Mouse (Mus musculus): ENCODE measurements at regions not wholly inside any gene's neighbourhood (a gene's known extent, or its start where the extent isn't known, plus 50 kb on each side); places are given as distances from the start of the nearest gene placed in this dataset.

DNA sequence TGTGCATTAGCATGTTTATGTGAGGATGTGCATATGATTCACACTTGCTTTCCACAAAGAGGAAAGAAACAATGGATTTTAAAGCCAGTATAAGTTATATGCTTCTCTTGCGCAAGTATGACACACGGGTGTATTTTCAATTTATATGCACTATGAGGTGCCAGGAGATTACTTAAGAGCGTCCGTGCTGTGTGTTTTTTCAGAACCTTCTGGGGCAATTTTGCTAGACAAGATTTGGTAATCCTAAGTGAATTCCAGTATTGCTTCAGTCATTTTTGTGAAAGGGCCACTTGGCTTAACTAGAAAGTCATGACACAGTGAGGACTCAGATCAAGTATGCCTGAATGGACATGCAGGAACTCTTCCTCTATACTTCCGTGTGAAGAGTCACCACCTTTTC, 511.5 kb downstream of the Fgf9 start:
- ATAC-seq: no peak

DNA sequence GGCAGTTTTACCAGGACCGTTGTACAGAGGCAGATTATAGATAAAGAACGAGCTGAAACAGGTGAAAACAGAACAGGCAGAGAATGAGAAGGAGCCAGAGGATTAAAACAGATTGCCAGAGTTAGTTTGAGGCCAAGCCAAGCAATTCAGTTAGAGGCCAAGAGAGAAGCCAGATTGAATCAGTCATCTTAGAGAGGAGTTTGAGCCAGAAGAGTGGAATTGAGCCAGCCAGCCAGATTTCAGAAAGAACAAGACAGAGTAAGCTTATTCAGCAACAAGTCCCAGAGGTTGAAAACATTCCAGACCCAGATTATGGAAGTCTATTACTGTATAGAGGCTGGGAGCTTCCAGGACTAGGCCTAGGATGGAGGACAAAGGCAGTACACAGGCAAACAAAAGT, 499.7 kb downstream of the Fgf9 start:
- ATAC-seq: no peak

DNA sequence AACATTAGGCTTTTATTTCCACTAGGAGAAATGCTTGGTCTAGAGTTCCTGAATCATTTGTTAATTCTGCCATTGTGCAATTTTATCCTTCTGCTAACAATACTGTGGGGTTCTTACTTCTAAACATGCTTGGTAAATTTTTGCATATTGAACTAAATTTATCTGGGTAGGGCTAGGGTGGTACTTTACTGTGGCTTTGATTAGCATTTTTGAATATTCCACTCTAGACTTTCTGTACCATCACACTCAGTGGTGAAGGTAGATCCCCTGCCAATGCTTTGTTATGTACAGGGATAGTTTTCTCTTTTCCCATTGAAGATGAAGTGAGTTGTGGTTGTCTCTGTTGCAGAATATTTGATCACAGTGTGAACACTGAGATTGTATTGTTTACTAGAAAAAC, 497.1 kb downstream of the Fgf9 start:
- ATAC-seq: no peak

DNA sequence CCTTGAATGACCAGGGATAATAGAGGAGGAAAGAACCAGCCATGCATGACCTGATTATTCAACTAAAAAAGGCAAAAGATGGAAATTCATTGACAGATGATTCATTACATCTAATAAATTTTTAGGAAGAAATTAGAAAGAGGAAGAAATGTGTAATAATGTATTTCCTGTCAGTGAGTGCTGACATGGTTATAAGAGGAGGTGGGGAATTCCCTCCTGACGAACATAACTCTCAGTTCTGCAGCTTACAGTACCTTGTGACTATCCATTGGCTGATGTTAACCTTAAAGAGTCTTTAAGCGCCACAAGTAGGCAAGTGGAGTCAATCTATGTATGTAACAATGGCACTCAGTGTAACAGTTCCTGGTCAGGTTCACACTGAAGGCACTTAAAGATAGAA, 492.7 kb downstream of the Fgf9 start:
- peak; percentile 74 for ATAC-seq

DNA sequence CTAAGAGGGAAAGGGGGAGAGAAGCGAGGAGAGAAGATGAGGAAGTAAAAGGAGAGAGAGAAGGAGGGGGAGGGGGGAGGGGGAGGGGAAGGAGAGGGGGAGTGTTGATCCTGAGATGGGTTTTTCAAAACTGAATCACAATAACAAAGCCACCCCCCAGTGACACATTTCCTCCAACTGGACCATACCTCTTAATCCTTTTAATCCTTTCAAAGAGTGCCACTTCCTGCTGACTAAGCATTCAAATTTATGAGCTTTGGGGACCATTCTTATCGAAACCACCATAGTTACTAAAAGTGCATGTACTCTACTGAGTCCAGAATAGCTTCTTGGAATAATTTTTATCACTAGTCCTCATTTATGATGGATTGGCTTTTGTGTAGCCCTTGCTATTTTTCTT, 480.4 kb downstream of the Fgf9 start:
- ATAC-seq: no peak

DNA sequence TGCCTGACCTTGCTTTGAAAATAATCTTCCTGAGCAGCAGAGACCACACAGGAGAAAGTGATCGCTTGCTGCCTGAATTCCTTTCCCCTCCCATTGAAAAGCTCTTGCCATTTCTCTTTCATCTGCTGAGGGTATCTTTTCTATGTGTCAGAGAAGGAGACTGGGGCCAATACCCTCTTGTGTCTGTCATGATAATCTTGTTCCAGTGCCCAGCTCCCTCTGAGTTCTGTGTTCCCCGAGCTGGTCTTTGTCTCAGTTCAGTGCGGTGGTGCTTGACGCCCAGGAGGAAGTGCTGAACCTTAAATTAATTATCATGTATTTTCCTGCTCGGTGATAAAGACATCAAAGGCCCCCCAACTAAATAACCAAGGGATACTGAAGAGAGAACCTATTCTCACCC, 475.4 kb downstream of the Fgf9 start:
- no peak for ATAC-seq

DNA sequence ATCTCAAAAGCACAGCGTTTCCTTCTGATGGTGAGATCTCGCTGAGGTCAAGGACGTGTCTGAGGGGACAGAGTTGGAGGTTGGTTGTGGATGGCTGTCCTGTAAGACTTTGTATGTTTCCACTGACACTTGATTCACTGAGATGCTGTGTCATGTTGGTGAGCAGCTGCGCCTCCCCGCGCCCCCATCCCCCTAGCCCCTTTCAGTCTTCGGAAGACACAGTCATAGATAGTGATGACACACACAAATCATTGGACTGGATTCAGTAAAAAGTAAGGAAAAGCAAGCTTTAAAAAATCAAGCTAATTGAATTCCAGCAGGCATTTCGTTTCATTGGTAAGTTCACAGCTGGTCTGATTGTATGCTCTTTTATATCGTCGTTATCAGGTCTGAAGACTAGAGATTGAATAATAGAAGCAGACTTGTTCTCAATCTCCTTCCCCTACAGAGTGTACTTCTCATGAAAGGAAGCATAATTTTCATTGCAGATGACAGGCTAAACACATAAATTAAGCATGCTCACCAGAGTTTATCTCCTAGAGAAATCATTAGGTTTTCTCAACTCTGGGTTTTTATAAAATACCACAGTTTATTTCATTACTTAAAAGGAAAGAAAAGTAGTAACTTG, 472.9 kb downstream of the Fgf9 start:
- ATAC-seq: no peak

DNA sequence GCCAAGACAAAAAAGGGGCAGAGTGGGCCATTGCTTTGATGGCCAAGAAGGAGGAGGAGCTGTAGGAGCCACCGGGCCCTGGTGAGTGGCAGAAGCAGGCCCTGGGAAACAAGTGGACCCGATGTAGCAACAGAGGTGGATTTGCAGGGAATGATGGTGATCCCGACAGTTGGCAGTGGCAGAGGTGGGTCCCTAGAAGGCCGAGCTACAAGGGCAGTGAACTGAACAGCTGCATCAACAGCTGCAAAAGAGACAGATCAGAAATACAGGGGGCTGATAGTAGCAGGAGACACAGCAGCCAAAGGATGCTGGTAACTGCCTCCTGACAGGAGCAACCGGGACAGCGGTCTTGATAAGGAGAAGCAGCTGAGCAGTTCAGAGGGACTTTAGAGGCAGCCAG, 467.8 kb downstream of the Fgf9 start:
- no peak for ATAC-seq

DNA sequence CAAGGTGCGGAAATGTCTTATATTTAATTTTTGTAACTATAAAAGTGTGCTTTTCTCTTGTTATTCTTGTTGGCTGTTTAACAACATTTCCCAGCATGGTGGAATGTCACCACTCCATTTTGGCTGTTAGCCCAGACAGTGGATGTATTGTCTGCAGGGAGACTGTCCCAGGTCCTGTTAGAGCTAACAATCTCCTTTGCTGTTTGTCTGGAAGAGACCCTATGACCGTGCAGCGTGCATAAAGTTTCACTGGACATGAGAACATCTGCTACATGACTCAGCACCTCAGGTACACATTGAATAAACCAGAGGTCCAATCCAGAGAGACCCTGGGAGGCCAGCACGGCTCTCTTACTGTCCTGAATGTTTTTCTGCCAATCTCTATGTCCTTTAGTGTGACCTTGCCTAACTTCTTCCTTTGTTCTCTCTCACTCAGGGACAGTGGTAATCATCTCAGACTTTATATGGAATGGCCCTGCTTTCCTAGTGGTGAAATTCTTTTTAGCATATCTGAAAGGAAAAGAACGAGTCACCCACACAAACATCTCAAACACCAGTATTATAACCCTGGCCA, 450.7 kb downstream of the Fgf9 start:
- ATAC-seq: no peak

DNA sequence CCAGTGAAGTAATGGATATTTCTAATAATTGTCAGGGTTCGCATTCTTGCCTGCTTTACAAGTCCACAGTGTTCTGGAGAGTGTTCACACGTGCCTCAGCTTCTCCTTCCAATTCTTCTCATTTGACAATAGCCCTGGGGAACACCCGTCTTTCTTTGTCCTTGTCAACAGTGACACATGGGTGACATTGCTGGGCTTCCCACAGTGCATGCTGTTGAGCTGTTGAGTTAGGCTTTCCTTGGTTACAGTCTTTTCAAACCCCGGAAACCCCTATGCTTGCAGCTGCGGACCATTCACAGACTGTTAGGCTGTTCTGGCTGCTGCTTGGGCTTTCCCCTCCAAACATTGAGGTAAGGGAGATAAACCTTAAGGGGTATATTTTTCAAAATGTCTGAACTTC, 450.0 kb downstream of the Fgf9 start:
- ATAC-seq: no peak

DNA sequence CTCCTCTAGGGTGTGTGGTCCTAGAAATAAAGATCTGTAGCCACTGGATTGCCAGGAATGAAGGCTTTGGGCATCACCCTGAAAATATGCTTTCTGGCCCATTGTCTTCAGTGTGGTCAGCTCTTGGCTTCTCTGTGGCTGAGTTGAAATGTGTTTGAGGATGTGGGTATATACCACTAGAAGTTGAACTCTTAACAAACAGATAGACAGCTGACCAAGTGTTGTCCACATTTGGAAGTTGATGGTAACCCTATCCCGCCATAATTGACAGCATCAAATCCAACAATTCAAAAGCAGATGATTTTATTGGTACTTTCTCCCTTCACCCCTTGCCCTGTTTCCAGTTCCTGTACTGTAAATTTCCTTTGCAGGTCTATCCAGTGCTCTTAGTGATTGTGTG, 448.7 kb downstream of the Fgf9 start:
- no peak for ATAC-seq

DNA sequence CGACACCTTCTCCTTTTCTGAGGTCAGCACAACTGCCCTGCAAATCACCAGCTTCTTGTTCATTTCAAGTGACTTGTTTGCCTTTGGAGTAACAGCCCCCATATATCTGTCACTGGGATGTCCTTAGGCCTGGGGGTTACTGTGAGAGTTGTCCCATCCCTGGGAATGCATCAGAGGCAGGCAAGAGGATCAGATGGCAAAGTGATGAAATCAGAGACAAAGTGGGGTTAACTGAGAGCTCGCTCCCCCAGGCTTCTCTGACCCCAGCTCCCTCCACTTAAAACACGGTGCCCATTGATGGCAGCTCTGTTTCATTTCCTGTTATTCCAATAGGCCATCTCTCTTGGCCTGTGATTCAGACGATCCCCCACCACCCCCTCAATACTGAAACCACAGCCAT, 446.2 kb downstream of the Fgf9 start:
- no peak for ATAC-seq

DNA sequence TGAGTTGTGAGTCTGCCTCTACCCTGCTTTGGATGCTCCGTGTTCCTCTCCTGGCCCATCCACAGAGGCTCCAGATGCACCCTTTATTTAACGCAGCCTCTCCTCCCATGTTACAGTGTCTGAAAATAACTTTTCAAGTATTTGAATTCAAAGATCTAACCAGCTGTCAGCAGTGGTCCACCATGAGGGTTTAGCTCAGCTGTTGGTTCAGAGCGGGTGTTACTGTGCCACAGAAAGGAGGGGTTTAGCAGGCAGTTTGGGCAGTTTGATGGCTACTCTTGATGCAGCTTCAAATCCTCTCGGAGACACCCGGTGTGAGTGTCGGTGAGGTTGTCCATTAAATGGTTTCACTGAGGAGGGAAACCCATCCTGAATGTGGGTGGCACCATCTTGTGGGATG, 441.8 kb downstream of the Fgf9 start:
- no peak for ATAC-seq

DNA sequence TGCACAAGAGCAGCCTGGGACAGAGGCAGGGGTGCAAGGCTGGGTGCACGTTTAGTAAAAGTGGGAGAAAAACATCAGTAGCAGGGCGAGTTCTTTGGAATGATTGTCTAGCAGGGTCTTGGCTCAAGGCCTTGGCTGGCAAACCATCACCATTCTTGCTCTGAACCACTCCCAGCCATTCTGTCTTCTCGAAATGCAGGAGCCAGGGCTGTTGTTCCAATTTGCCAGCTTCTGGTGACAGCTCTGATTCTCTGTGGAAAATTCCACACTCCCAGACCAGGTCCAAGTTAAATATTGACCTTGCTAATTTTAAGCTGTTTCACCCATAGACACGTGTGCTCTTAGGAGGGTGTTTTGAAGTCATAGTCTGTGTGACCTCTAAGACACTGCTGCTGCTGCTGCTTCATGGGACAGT, 441.2 kb downstream of the Fgf9 start:
- ATAC-seq: no peak

DNA sequence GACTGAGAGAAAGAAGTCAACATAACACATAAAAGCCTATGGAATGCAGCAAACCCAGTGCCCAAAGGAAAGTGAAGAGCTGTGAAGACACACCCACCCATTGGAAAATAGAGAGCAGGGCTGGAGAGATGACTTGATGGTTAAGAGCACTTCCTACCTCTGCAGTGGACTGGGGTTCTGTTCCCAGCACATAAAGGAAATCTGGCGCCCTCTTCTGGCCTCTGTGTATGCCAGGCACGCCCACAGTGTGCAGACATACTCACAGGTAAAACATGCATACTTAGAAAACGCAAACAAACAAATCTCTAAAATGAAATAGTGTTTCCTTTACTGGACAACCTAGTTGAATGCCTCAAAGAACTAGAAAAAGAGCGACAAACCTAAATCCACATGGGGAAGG, 440.4 kb downstream of the Fgf9 start:
- ATAC-seq: no peak

DNA sequence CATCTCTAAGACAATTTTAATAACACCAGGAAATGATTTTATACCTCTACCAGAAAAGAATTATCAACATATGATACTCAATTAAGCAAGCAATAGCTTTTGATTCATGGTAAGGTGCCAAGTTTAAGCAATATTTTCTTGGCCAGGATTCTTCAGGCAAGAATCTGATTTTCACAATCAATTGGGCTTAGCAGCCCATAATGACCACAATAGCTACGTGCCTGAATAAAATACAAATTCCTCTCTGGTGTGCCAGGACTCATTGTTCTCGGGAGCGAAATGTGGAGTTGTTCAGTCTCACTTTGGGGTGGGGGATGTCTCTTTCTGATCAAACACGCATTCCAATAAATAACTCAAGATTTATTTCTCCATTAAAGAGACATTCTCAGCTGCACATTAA, 438.8 kb downstream of the Fgf9 start:
- ATAC-seq: no peak

DNA sequence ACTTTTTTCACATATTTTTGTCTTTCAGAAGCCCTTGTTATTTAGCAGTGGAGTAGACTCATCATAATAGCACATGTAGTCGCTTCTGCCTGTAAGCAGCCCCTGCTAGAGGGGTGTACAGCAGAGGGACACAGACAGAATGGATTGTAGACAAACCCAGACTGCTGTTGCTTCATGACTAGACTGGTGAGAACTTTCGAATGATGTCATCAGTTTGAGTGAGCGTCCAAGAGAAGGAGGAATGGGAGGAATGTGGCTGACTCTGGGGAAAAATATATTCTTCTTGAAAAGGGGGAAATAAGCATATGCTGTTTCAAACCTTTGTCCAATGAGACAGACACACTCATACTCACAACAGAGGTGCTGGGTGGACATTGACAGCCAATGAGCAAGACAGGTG, 436.1 kb downstream of the Fgf9 start:
- no peak for ATAC-seq

DNA sequence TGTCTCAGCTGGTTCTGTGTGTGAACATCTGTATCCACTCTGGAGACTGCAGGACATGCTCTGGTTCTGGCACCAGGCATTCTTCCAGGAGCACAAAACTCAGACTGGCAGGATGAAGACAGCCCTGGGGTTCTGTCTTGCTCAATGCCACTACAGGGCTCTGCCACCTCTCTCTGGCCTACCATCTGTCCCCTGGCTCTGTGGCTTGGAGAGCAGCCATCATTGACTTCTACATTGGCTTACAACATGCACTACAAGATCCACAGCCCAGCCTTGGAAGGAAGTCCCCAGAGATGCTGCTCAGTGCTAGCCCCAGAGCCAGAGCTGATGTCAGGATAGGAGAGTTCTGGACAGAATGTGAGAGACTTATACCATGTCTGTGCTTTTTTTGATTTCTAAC, 435.5 kb downstream of the Fgf9 start:
- ATAC-seq: no peak

DNA sequence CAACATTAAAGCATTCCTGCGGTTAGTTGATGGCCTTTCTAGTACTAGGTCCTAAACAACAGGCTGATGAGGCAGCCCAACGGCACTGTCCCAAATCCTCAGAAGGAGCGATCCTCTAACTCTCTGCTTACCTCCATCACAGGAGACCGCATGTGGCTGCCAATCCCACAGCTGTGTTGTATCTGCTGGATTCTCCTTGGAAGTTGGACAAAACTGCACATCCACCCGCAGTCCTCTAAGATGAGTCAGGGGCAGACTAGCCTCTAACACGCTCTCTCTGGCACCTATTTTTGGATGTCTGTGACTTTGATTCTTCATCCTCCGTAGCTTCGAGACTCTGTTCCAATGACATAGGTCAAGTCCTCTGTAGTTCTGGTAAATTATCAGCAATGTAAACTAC, 432.5 kb downstream of the Fgf9 start:
- ATAC-seq: no peak

DNA sequence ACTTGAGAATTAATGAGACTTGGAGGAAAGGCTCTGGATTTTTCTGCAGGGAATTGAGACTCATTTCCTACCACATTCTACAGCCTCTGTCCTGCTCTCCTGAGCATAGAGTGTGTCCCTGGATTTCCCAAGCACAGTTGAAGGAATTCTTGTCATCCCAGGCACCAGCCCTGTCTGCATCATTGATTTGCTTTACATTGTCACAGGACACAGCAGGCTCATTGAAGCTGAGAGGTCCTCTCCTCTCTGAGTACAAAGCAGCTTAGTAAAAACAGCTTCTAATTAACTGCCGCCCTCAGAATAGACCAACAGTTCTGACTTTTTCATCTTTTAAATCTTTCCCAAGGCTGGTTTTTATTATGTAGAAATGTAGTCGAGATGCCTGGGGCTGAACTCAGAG, 429.7 kb downstream of the Fgf9 start:
- ATAC-seq: no peak

DNA sequence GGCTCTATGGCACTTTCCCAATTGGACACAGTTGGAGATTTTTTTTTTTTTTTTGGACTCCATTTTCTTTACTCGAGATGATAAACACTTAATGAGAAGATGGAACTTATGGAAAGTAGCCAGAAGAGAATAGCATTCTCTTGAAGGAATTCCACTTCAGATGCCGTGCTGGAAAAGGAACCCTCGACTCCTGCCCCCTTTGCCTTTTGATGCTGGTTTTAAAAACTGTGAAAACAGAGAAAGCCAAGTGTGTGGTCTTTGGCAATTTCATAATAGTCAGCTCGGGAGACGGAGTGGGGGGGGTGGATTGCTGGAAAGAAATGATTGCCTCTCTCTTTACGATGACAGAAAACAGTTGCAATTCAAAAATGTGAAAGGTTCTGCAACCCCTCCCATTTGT, 429.2 kb downstream of the Fgf9 start:
- no peak for ATAC-seq

DNA sequence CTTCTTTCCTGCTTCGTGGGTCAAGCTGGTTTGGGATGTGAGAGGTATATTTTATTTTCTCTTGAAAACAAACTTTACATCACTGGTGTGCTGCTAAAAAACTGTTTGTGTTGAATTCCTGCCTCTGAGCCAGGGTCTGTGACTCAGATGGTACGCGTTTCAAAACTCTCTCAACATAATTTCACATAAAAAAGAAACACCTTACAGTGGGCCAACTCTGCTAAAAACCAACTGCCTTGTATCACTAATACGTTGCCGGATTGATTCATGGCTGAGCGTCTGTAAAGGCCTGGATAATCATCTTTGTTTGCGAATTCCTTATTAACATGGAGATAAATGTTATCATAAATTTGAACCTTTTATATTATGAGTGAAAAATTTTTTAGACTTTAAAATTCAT, 428.7 kb downstream of the Fgf9 start:
- no peak for ATAC-seq

DNA sequence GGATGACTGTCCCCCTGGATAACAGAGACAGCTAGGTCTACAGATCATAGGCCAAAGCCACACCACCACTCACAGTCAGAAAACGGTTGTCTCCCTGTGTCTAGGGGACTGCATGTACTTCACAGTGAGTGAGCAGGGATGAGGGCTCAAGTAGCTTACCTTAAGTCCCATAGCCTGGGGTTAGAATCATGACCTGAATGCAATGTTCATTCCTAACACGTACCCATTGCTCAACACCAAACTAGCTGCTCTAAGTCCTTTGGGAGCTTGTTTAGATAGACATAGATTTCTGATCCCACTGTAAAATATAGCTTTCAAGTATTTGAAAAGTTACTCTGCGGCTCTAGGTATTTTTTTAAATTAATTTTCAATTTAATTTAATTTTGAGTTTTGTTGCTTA, 426.6 kb downstream of the Fgf9 start:
- ATAC-seq: no peak

DNA sequence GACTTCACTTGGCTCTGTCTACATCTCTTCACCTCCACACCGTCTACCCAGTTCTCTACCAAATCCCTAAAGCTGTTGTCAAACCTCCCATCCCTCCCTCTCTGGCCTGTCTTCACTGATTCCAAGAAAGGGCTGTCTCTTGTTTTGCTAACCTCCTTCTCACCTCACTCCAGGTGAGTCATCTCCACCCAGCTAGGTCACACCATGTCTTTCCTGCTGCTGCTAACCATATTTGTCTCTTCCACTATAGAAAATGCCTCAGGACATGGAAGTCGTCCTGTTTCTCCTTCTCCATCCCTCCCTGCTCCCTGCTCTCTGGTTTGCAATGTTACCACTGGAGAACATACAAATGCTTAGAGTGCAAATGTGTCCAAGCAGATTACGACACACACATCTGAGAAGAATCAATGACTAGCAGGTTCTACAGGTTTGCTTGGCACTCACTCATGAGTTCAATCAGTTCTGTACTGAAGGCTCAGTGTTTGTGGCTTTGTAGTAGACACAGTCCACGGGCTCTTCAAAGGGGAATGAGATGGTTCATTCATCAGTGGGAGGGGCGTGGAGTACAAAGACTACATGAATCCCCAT, 424.1 kb downstream of the Fgf9 start:
- ATAC-seq: no peak

DNA sequence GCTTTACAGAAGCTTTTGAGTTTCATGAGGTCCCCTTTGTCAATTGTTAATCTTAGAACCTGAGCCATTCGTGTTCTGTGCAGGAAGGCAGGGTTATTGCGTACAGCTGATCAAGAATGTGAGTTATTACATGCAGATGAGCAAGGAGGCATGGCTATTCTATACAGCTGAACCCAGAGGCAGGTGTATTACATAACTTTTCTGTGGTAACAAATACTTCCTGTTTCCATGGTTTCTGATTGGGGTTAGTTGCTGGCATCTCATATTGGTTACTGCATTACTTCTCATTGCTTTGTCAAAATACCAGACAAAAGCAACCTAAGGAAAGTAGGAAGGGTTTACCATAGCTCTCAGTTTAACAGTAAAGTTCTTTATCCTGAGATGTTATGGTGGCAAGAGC, 421.8 kb downstream of the Fgf9 start:
- no peak for ATAC-seq
